Mouse (Mus musculus): ENCODE measurements around the gene Apol7a.
"Not testable (repeated sequence)": the region's sequence is repeated elsewhere in the genome, so short reads cannot be mapped to it uniquely, and the experiment has no call there.

GRCm38 (mm10) chr15:77412695-77413094 is 13.8 kb upstream of the Apol7a start:
- TF ChIP-seq GATA1, TAL1 (IDR thresholded peaks at IDR 0.05; ENCODE audit: low read length): not testable (repeated sequence)

Data from erythroblast, embryonic 14.5 days (primary cell).